Mouse (Mus musculus) stomach, embryonic 14.5 days (tissue): ENCODE measurements around the gene Elmo3. TPM values are rescaled to one million over a fixed set of nuclear protein-coding genes. Genes with fewer than 3 reads are reported as not detected.

Source experiments
- ATAC-seq: fragments of 200-750 bp; cut with Nextera tagmentation; 2 replicates; pipeline ENCODE4 v1.8.0; 2017; ENCODE audit warnings: low read depth, moderate TSS enrichment; ENCODE audit not compliant: insufficient number of reproducible peaks, insufficient read depth, low FRiP score
- H3K27ac ChIP-seq: fragments of 300-500 bp; sonication (generic); 2 replicates; pipeline ENCODE4 v1.5.1; 2014; ENCODE audit warnings: mild to moderate bottlenecking, low read length, moderate library complexity, mixed read lengths
- H3K27me3 ChIP-seq: fragments of 300-500 bp; sonication (generic); 2 replicates; pipeline ENCODE4 v1.6.1; 2014; ENCODE audit warnings: low read length, control low read depth, mixed read lengths; ENCODE audit not compliant: control insufficient read depth, insufficient read depth
- H3K36me3 ChIP-seq: fragments of 300-500 bp; sonication (generic); 2 replicates; pipeline ENCODE4 v1.6.1; 2014; ENCODE audit warnings: mild to moderate bottlenecking, control low read depth, low read length, moderate library complexity, mixed read lengths; ENCODE audit not compliant: control insufficient read depth, insufficient read depth
- H3K4me1 ChIP-seq: fragments of 300-500 bp; sonication (generic); 2 replicates; pipeline ENCODE4 v1.6.1; 2014; ENCODE audit warnings: low read length, control low read depth, mixed read lengths; ENCODE audit not compliant: control insufficient read depth, insufficient read depth
- H3K4me2 ChIP-seq: fragments of 300-500 bp; sonication (generic); replicated peaks from 2 replicates; pipeline ENCODE4 v1.6.1; 2014; ENCODE audit warnings: low read depth, low read length, control low read depth
- H3K4me3 ChIP-seq: fragments of 300-500 bp; sonication (generic); 2 replicates; pipeline ENCODE4 v1.5.1; 2014; ENCODE audit warnings: low read depth, low read length, control low read depth
- H3K9ac ChIP-seq: fragments of 300-500 bp; sonication (generic); replicated peaks from 2 replicates; pipeline ENCODE4 v1.6.1; 2014; ENCODE audit warnings: low read depth, mild to moderate bottlenecking, control low read depth, low read length, moderate library complexity, mixed read lengths
- H3K9me3 ChIP-seq: fragments of 300-500 bp; sonication (generic); 2 replicates; pipeline ENCODE4 v1.6.1; 2016; ENCODE audit warnings: low read depth, low read length, control low read depth; ENCODE audit not compliant: control insufficient read depth
- WGBS: fragments of 180-500 bp; shearing (Covaris S2); extraction: QIAGEN DNeasy Blood & Tissue Kit; methylation state at CpG from one replicate; pipeline ENCODE4 v1.1.7; 2014; 5-methylcytosine and 5-hydroxymethylcytosine counted together
- polyA plus RNA-seq: library from polyadenylated mRNA; unstranded; fragments of >200 nt; fragmentation: Nextera tagmentation; extraction: Ambion mirVana; gene quantifications from 2 replicates; pipeline ENCODE4 v1.2.1, GENCODE M21; 2014

Gene Elmo3
- polyA plus RNA-seq: 14.3 and 15.2 TPM in 2 replicates

DNA sequence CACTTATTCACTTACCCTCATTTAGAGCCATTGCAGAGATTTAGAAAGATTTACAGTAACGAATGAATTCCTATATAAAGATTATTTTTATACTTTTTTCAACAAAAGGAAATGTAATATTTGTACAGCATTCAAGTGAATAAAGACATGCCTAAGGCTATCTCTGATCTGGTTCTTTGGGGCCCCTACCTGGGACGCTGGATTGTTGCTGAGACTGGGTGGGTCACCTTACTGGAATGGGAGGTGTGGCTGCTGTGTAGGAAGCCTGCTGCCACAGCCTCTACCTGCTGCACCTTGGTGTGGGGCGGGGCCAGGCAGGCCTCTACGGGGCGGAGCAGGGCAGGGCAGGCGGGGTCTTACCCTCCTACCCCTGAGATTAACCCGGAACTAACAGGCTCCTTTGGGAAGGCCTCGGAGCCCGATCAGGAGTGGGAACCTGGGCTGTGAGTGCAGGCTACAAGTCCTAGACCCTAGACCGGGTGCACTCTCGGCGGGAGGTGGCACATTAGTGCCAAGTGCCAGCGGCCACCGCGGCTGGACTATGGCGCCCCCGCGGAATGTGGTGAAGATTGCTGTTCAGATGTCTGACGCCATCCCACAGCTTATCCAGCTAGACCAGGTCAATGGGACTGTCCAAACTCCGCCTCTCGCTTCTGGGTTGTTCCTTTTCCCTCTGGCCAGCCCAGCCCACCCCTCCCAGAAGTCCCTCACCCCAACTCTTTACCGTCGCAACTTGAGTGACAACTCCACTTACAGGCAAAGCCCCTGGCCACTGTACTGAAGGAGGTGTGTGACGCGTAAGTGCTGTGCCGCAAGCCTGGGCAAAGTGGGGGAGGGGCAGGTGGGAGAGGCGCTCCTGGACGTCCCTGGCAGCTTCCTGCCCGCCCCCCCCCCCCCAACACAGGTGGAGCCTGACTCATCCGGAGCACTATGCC, at the start of gene Elmo3:
Gene Elmo3 (plus strand): TSS at position 391 of the 935 bp plus-strand sequence.
- WGBS: 4% methylated on average over 29 of the region's 30 CpGs
- H3K36me3 ChIP-seq: peaks cover 59% of the 10 kb centered on the region
- H3K4me2 ChIP-seq: peak within 1 kb of the TSS; percentile 71
- ATAC-seq: peak; percentile 92
- peak within 1 kb of the TSS; percentile 36; the same call in 1 of the 2 replicates for H3K9ac ChIP-seq
- no peaks in the 10 kb centered on the region for H3K9me3 ChIP-seq
- no peaks in the 10 kb centered on the region for H3K27me3 ChIP-seq
- H3K27ac ChIP-seq: peak within 1 kb of the TSS; percentile 85
- H3K4me3 ChIP-seq: peak within 1 kb of the TSS; percentile 36
- peaks cover 26% of the 10 kb centered on the region for H3K4me1 ChIP-seq

DNA sequence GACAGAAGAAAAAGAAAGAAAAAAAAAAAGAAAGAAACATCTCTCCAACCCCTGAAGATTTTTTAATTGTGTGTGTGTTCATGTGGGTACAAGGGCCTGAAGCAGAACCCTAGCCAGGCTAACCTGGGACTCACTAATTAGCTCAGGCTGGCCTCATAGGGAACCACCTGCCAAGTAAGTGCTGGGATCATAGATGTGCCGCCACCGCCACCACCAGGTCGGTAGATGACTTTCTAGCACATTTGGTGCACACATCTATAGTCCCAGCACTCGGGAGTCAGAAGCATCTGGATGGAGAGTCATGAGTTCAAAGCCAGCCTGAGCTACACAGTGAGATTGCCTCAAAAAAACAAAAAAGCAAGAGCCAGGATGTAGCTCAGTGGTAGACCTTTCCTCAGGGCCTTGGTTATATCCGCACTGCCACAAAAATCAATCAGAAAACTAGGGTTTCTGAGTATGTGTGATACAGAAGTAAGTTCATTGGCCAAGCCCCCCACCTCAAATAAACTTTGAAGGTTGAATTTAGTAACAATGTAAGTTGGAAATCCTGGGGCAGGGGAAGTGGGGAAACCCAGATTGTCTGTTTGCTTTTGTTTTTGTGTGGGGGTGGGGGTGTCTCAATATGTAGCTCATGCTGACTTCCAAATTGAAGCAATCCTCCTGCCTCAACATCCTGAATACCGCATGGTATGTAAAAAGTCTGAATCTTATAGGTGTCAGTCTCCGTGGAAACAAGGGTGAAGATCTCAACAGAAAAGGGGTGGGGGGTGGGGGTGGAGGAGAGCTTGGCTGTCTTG, 47.9 kb upstream of the Elmo3 start:
- Histone ChIP-seq H3K4me2 (no peak overlapping the region), H3K4me1 (peaks cover 20% of the 10 kb centered on the region), H3K9me3 (no peaks in the 10 kb centered on the region), H3K27ac (no peak overlapping the region), H3K9ac (no peak overlapping the region), H3K4me3 (no peak overlapping the region), H3K36me3 (peaks cover 7% of the 10 kb centered on the region), H3K27me3 (peaks cover 23% of the 10 kb centered on the region)
- 73% methylated on average over 7 of the region's 7 CpGs for WGBS
- no peak for ATAC-seq

DNA sequence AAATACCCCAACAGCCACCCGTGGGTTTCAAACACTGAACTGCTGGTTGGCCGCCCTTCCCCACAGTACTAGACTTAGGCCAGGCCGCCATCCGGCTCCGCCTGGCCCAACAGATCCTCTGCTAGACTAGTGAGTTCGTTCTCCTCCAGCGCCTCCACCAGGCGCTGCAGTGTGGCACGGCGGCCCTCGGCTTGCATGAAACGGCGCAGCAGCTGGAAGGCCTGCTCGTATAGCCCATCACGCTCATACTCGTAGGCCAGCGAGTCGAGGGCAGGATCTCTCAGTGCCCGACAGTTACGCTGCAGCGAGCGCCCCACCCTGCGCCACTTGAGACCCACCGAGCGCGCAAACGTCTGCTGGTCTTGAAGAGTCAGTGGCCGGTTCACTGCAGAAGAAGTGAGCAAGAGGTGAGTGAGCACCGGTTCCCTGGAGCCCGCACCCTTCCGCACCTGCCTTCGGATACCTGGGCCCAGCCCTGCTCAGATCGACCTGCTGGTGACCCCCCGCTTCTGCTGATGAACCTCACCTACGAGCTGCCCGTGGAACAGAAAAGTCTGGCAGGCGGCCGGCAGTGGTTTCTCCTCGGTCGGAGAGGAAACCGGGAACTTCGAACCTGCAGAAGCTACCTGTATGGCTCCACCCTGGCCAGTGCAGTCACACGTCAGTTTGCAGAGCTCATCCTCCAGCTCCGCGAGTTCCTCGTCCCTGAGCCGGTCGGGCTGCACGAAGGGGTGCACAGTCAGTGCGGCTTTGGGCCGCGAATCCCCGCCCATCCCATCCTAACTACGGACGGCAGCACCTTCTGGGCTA, 46.3 kb upstream of the Elmo3 start:
- no peak for ATAC-seq
- peak overlapping the region; percentile 78 for H3K4me2 ChIP-seq
- 5% methylated on average over 54 of the region's 55 CpGs for WGBS
- H3K4me1 ChIP-seq: peaks cover 16% of the 10 kb centered on the region
- H3K9me3 ChIP-seq: no peaks in the 10 kb centered on the region
- H3K27ac ChIP-seq: no peak overlapping the region
- H3K27me3 ChIP-seq: peaks cover 23% of the 10 kb centered on the region
- peak overlapping the region; percentile 30 for H3K4me3 ChIP-seq
- no peaks in the 10 kb centered on the region for H3K36me3 ChIP-seq
- H3K9ac ChIP-seq: no peak overlapping the region

DNA sequence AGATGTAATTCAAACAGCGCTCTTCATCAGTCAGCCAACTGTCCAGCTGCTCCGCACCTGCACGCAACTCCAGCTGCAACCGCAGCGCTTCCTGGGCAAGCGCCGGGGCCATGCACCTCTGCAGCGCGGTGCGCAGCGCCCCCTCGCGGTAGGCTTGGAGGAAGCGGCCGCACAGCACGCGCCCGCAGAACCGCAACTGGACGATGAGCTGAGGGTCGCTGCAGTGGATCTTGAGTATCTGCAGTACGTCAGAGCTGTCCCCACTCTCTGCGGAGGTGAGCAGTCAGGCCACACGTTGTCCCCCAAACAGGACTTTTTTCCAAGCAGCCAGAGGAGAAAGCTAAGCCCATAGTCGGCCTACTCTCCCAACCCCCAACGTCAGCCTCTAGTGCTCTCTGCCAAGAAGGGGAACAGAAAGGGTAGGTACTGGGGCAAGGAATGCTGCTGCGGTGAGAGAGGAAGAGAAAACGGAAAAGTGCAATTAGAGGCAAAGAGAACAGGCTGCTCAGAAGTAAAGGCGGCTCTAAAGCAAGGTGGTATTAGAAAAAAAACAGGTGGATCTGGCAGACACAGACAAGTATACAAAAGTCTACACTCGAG, 45.6 kb upstream of the Elmo3 start:
- no peak overlapping the region for H3K9ac ChIP-seq
- ATAC-seq: peak; percentile 37
- H3K4me1 ChIP-seq: peaks cover 15% of the 10 kb centered on the region
- H3K27ac ChIP-seq: no peak overlapping the region
- H3K9me3 ChIP-seq: no peaks in the 10 kb centered on the region
- peak overlapping the region; percentile 78 for H3K4me2 ChIP-seq
- H3K36me3 ChIP-seq: no peaks in the 10 kb centered on the region
- H3K27me3 ChIP-seq: peaks cover 23% of the 10 kb centered on the region
- peak overlapping the region; percentile 30 for H3K4me3 ChIP-seq
- WGBS: 4% methylated on average over 30 of the region's 30 CpGs

DNA sequence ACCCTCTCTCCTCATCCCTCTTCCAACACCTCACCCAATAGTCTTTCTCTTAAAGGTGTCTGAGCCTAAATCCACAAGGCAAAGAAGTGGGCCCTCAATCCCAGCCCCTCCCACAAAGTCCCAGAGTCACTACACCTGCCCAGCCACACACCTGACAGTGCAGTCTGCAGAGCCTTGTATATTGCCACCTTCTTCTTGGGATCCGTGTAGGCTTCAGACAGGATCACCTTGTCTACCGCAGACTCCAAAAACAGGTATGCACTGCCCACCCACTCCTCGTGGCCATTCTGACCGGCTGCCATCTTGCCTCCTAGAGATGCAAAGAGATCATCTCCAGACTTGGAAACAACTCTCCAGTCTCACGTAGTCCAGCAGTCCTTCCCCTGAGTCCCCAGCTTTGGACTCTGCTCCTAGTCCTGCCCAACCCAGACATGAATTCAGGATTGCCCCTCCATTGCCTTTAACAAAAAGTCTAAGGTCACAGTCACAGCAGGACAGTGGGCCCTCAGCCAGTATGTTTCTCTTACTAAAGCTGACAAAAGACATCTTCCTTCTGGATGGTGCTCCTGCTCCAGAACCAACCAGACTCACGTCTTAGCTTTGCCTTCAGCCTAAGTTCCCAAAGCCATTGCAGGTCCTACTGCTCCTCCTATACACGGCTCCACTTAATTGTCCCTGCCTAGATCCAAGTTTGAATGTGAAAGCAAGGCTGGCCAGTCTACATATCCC, 44.9 kb upstream of the Elmo3 start:
- Histone ChIP-seq H3K27ac (no peak overlapping the region), H3K27me3 (peaks cover 23% of the 10 kb centered on the region), H3K4me3 (no peak overlapping the region), H3K4me1 (peaks cover 14% of the 10 kb centered on the region), H3K9me3 (no peaks in the 10 kb centered on the region), H3K4me2 (no peak overlapping the region), H3K36me3 (no peaks in the 10 kb centered on the region), H3K9ac (no peak overlapping the region)
- 69% methylated on average over 7 of the region's 7 CpGs for WGBS
- no peak for ATAC-seq

DNA sequence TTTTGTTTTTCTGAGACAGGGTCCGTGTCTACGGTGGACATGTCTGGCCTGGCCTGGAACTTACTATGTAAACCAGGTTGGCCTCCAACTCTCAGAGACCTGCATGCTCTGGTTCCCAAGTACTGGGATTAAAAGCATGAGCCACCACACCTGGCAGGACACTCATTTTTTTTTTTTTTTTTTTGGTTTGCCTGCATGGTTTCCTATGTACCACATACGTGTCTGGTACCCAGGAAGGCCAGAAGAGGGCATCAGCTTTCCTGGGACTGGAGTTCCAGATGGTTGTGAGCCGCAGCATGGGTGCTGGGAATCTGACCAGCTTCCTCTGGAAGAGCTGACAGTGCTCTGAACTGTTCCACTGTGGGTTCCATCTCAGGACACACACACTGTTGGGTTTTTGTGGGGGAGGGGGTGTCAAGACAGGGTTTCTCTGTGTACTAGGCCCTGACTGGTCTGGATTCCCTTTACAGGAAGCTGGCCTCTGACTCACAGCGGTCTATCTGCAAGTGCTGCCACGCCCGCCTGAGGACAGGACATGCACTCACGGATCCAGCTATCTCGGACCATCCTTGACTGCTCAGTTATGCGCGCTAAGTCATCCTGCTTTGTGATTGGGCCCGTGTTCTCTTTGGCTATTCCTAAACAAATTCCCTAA, 43.9 kb upstream of the Elmo3 start:
- Histone ChIP-seq H3K4me3 (no peak overlapping the region), H3K9ac (no peak overlapping the region), H3K9me3 (no peaks in the 10 kb centered on the region), H3K4me1 (peaks cover 14% of the 10 kb centered on the region; the same call in 1 of the 2 replicates), H3K36me3 (no peaks in the 10 kb centered on the region), H3K4me2 (no peak overlapping the region), H3K27me3 (peaks cover 23% of the 10 kb centered on the region), H3K27ac (no peak overlapping the region)
- ATAC-seq: no peak
- 89% methylated on average over 12 of the region's 12 CpGs for WGBS

DNA sequence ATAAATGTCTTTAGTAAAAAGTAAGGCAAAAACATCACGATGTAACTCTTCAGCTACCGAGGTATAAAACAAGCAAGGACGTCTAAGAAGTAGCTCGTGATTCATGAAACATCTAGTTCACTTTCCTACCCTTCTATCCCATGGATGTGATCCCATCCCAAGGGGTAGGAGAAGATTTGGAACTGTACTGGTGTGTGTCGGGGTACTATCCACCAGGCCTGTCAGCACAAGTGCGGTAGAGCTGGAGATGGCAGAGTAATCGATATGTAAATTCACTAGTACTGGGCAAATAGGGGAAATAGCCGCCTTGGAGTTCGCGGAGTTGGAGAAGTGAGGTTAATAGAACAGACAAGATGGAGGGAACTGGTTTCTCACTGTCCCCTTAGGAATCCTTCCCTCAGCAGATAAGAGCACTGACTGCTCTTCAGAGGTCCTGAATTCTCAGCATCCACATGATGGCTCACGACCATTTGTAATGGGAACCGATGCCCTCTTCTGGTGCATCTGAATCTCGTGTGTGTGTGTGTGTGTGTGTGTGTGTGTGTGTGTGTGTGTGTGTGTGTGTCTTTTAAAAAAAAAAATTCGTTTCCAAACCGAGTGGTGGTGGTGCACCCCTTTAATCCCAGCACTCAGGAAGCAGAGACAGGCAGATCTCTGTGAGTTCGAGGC, 42.0 kb upstream of the Elmo3 start:
- no peak overlapping the region for H3K9ac ChIP-seq
- ATAC-seq: no peak
- H3K4me1 ChIP-seq: peaks cover 19% of the 10 kb centered on the region
- H3K27ac ChIP-seq: no peak overlapping the region
- no peaks in the 10 kb centered on the region for H3K36me3 ChIP-seq
- 45% methylated on average over 15 of the region's 16 CpGs for WGBS
- H3K4me2 ChIP-seq: peak overlapping the region; percentile 76
- peaks cover 31% of the 10 kb centered on the region for H3K27me3 ChIP-seq
- H3K9me3 ChIP-seq: no peaks in the 10 kb centered on the region
- H3K4me3 ChIP-seq: 0 out of 2 replicates have a peak overlapping the region, but pooled peaks have one; percentile 71
